Mouse (Mus musculus): ENCODE measurements around the gene Dnajc1. TPM values are rescaled to one million over a fixed set of nuclear protein-coding genes. Genes with fewer than 3 reads are reported as not detected.

The Dnajc1 gene
- 16.5 and 24.2 TPM in 2 replicates for polyA plus RNA-seq (2016; fragmentation: Nextera tagmentation; extraction: Ambion mirVana)

GRCm38 (mm10) chr2:18392331-18393021 lies at the start of gene Dnajc1:
Gene Dnajc1 (minus strand): TSS chr2:18392830.
- peak; percentile 99 for DNase-seq (ENCODE audit: low spot score)
- H3K27me3 ChIP-seq (ENCODE audit: low read depth, poor library complexity, severe bottlenecking) = no peaks in the 10 kb centered on the region

GRCm38 (mm10) chr2:18441871-18442270 lies 49.2 kb upstream of the Dnajc1 start:
- H3K27me3 ChIP-seq (ENCODE audit: low read depth, poor library complexity, severe bottlenecking) = no peaks in the 10 kb centered on the region
- no peaks in the 10 kb centered on the region for H3K9me3 ChIP-seq (replicated peaks)
- 0 out of 2 replicates have a peak, but pooled peaks cover 3% of the 10 kb centered on the region for H3K4me1 ChIP-seq
- 56% methylated on average over 6 of the region's 6 CpGs for WGBS
- no peak overlapping the region for H3K27ac ChIP-seq
- DNase-seq (ENCODE audit: low spot score) = no peak
- no peaks in the 10 kb centered on the region for H3K36me3 ChIP-seq
- no peak overlapping the region for H3K4me3 ChIP-seq

More at GRCm38 (mm10) chr2:18392331-18393021, at the start of gene Dnajc1:
- H3K9me3 ChIP-seq (replicated peaks) = no peaks in the 10 kb centered on the region
- peak within 1 kb of the TSS; percentile 83 for H3K4me3 ChIP-seq
- peak within 1 kb of the TSS; percentile 93 for H3K27ac ChIP-seq
- H3K4me1 ChIP-seq = peaks cover 9% of the 10 kb centered on the region; the same call in 1 of the 2 replicates
- H3K36me3 ChIP-seq = no peaks in the 10 kb centered on the region
- WGBS = under 1% methylated on average over 69 of the region's 69 CpGs

- DNase-seq (ENCODE audit: low spot score) = no peak
- no peak overlapping the region for H3K27ac ChIP-seq
- no peaks in the 10 kb centered on the region for H3K27me3 ChIP-seq (ENCODE audit: low read depth, poor library complexity, severe bottlenecking)
- H3K4me3 ChIP-seq = no peak overlapping the region
- no peaks in the 10 kb centered on the region for H3K36me3 ChIP-seq
- no peaks in the 10 kb centered on the region for H3K9me3 ChIP-seq (replicated peaks)
- whole genome bisulfite sequencing = 91% methylated on average over 3 of the region's 3 CpGs
- H3K4me1 ChIP-seq = no peaks in the 10 kb centered on the region
Observed at GRCm38 (mm10) chr2:18415242-18415641, 22.6 kb upstream of the Dnajc1 start.

GRCm38 (mm10) chr2:18403679-18404078 lies 11.0 kb upstream of the Dnajc1 start:
- Histone ChIP-seq H3K27me3 (ENCODE audit: low read depth, poor library complexity, severe bottlenecking) (no peaks in the 10 kb centered on the region), H3K27ac (no peak overlapping the region), H3K4me1 (no peaks in the 10 kb centered on the region), H3K36me3 (no peaks in the 10 kb centered on the region), H3K4me3 (no peak overlapping the region), H3K9me3 (replicated peaks) (no peaks in the 10 kb centered on the region)
- DNase-seq (ENCODE audit: low spot score) = no peak
- WGBS = 88% methylated on average over 1 of the region's 1 CpGs

- H3K27ac ChIP-seq = no peak overlapping the region
- 88% methylated on average over 2 of the region's 2 CpGs for WGBS
- no peak overlapping the region for H3K4me3 ChIP-seq
- no peaks in the 10 kb centered on the region for H3K36me3 ChIP-seq
- H3K27me3 ChIP-seq (ENCODE audit: low read depth, poor library complexity, severe bottlenecking) = no peaks in the 10 kb centered on the region
- H3K9me3 ChIP-seq (replicated peaks) = no peaks in the 10 kb centered on the region
- no peaks in the 10 kb centered on the region for H3K4me1 ChIP-seq
- DNase-seq (ENCODE audit: low spot score) = no peak
Observed at GRCm38 (mm10) chr2:18401771-18402170, 9.1 kb upstream of the Dnajc1 start.

- peak overlapping the region; percentile 83 for H3K4me3 ChIP-seq
- H3K36me3 ChIP-seq = no peaks in the 10 kb centered on the region
- H3K9me3 ChIP-seq (replicated peaks) = no peaks in the 10 kb centered on the region
- peaks cover 9% of the 10 kb centered on the region; the same call in 1 of the 2 replicates for H3K4me1 ChIP-seq
- H3K27me3 ChIP-seq (ENCODE audit: low read depth, poor library complexity, severe bottlenecking) = no peaks in the 10 kb centered on the region
- peak overlapping the region; percentile 93 for H3K27ac ChIP-seq
- 72% methylated on average over 2 of the region's 2 CpGs for WGBS
- DNase-seq (ENCODE audit: low spot score) = no peak
Observed at GRCm38 (mm10) chr2:18393022-18393519, 441 bp upstream of the Dnajc1 start.

- no peaks in the 10 kb centered on the region for H3K9me3 ChIP-seq (replicated peaks)
- H3K4me3 ChIP-seq = peak overlapping the region; percentile 83
- H3K4me1 ChIP-seq = peaks cover 9% of the 10 kb centered on the region; the same call in 1 of the 2 replicates
- no peaks in the 10 kb centered on the region for H3K27me3 ChIP-seq (ENCODE audit: low read depth, poor library complexity, severe bottlenecking)
- 1% methylated on average over 11 of the region's 11 CpGs for WGBS
- H3K27ac ChIP-seq = peak overlapping the region; percentile 93
- H3K36me3 ChIP-seq = no peaks in the 10 kb centered on the region
- no peak for DNase-seq (ENCODE audit: low spot score)
Observed at GRCm38 (mm10) chr2:18391861-18392260, 769 bp downstream of the Dnajc1 start.

GRCm38 (mm10) chr2:18389631-18390030 lies 3.0 kb downstream of the Dnajc1 start:
- WGBS = 80% methylated on average over 1 of the region's 1 CpGs
- Histone ChIP-seq H3K27me3 (ENCODE audit: low read depth, poor library complexity, severe bottlenecking) (no peaks in the 10 kb centered on the region), H3K4me1 (peaks cover 9% of the 10 kb centered on the region; the same call in 1 of the 2 replicates), H3K9me3 (replicated peaks) (no peaks in the 10 kb centered on the region), H3K4me3 (no peak overlapping the region), H3K27ac (no peak overlapping the region), H3K36me3 (no peaks in the 10 kb centered on the region)
- no peak for DNase-seq (ENCODE audit: low spot score)

GRCm38 (mm10) chr2:18381662-18382061 lies 11.0 kb downstream of the Dnajc1 start:
- Histone ChIP-seq H3K9me3 (replicated peaks) (no peaks in the 10 kb centered on the region), H3K27me3 (ENCODE audit: low read depth, poor library complexity, severe bottlenecking) (no peaks in the 10 kb centered on the region), H3K36me3 (no peaks in the 10 kb centered on the region), H3K4me1 (no peaks in the 10 kb centered on the region), H3K4me3 (no peak overlapping the region), H3K27ac (no peak overlapping the region)
- no peak for DNase-seq (ENCODE audit: low spot score)

- Histone ChIP-seq H3K27ac (no peak overlapping the region), H3K27me3 (ENCODE audit: low read depth, poor library complexity, severe bottlenecking) (no peaks in the 10 kb centered on the region)
- WGBS = 39% methylated on average over 11 of the region's 11 CpGs
Observed at GRCm38 (mm10) chr2:18372400-18373182, 20.0 kb downstream of the Dnajc1 start.

GRCm38 (mm10) chr2:18370794-18371498 lies 21.7 kb downstream of the Dnajc1 start:
- 0 out of 2 replicates have a peak, but pooled peaks cover 2% of the 10 kb centered on the region for H3K36me3 ChIP-seq
- peaks cover 33% of the 10 kb centered on the region for H3K4me1 ChIP-seq
- H3K27me3 ChIP-seq (ENCODE audit: low read depth, poor library complexity, severe bottlenecking) = no peaks in the 10 kb centered on the region
- no peak overlapping the region for H3K27ac ChIP-seq
- WGBS = 42% methylated on average over 4 of the region's 4 CpGs
- no peaks in the 10 kb centered on the region for H3K9me3 ChIP-seq (replicated peaks)
- no peak for DNase-seq (ENCODE audit: low spot score)
- H3K4me3 ChIP-seq = no peak overlapping the region

More at GRCm38 (mm10) chr2:18372400-18373182, 20.0 kb downstream of the Dnajc1 start:
- Histone ChIP-seq H3K9me3 (replicated peaks) (no peaks in the 10 kb centered on the region), H3K4me3 (no peak overlapping the region), H3K36me3 (no peaks in the 10 kb centered on the region), H3K4me1 (peaks cover 33% of the 10 kb centered on the region)
- no peak for DNase-seq (ENCODE audit: low spot score)

- Histone ChIP-seq H3K4me1 (no peaks in the 10 kb centered on the region), H3K36me3 (peaks cover 9% of the 10 kb centered on the region), H3K27ac (no peak overlapping the region), H3K9me3 (replicated peaks) (no peaks in the 10 kb centered on the region), H3K4me3 (no peak overlapping the region), H3K27me3 (ENCODE audit: low read depth, poor library complexity, severe bottlenecking) (no peaks in the 10 kb centered on the region)
- no peak for DNase-seq (ENCODE audit: low spot score)
- 95% methylated on average over 1 of the region's 1 CpGs for WGBS
Observed at GRCm38 (mm10) chr2:18364402-18364801, 28.2 kb downstream of the Dnajc1 start.
